Mouse (Mus musculus) heart, embryonic 14.5 days (tissue): ENCODE measurements around the gene Ovol2. TPM values are rescaled to one million over a fixed set of nuclear protein-coding genes. Genes with fewer than 3 reads are reported as not detected.

ENCODE experiments used
- ATAC-seq: fragments of 200-750 bp; cut with Nextera tagmentation; 2 replicates; pipeline ENCODE4 v1.8.0; 2017; ENCODE audit warnings: low read depth, moderate TSS enrichment; ENCODE audit not compliant: insufficient number of reproducible peaks, insufficient read depth, low FRiP score
- H3K27ac ChIP-seq, 2 experiments: fragments of 200-500 bp in 1 of 2; fragments of 300-500 bp in 1 of 2; sonication (generic) in 1 of 2; replicated peaks in 1 of 2; 2 replicates each; pipeline ENCODE4 v1.5.1; 2012 to 2014; ENCODE audit warnings: low read depth in 2 of 2, low read length in 2 of 2, control low read depth in 1 of 2, mild to moderate bottlenecking in 1 of 2, mixed read lengths in 1 of 2; ENCODE audit not compliant: control insufficient read depth in 1 of 2, insufficient read depth in 1 of 2
- H3K27me3 ChIP-seq: fragments of 300-500 bp; sonication (generic); 2 replicates; pipeline ENCODE4 v1.6.1; 2014; ENCODE audit warnings: mild to moderate bottlenecking, low read length, control low read depth; ENCODE audit not compliant: control insufficient read depth, insufficient read depth
- H3K36me3 ChIP-seq: fragments of 300-500 bp; sonication (generic); 2 replicates; pipeline ENCODE4 v1.6.1; 2014; ENCODE audit warnings: mild to moderate bottlenecking, control low read depth, low read length, mixed read lengths; ENCODE audit not compliant: control insufficient read depth, insufficient read depth
- H3K4me1 ChIP-seq, 2 experiments: fragments of 200-500 bp in 1 of 2; fragments of 300-500 bp in 1 of 2; sonication (generic) in 1 of 2; 2 replicates each; pipeline ENCODE4 v1.6.1; 2012 to 2014; ENCODE audit warnings: low read length in 2 of 2, control low read depth in 1 of 2, mixed read lengths in 1 of 2; ENCODE audit not compliant: control insufficient read depth in 2 of 2, insufficient read depth in 2 of 2
- H3K4me2 ChIP-seq: fragments of 300-500 bp; sonication (generic); 2 replicates; pipeline ENCODE4 v1.6.1; 2014; ENCODE audit warnings: mild to moderate bottlenecking, low read length
- H3K4me3 ChIP-seq, 2 experiments: fragments of 200-500 bp in 1 of 2; fragments of 300-500 bp in 1 of 2; sonication (generic) in 1 of 2; 2 replicates each; pipeline ENCODE4 v1.5.1; 2012 to 2014; ENCODE audit warnings: low read length in 2 of 2, mild to moderate bottlenecking in 2 of 2, control low read depth in 1 of 2, low read depth in 1 of 2, moderate library complexity in 1 of 2; ENCODE audit not compliant: control insufficient read depth in 1 of 2, insufficient read depth in 1 of 2
- H3K9ac ChIP-seq: fragments of 300-500 bp; sonication (generic); 2 replicates; pipeline ENCODE4 v1.6.1; 2014; ENCODE audit warnings: mild to moderate bottlenecking, low read length
- H3K9me3 ChIP-seq: fragments of 300-500 bp; sonication (generic); 2 replicates; pipeline ENCODE4 v1.6.1; 2016; ENCODE audit warnings: low read length, control low read depth; ENCODE audit not compliant: control insufficient read depth
- WGBS: fragments of 180-500 bp; shearing (Covaris S2); extraction: QIAGEN DNeasy Blood & Tissue Kit; methylation state at CpG from one replicate; pipeline ENCODE4 v1.1.7; 2014; 5-methylcytosine and 5-hydroxymethylcytosine counted together
- polyA plus RNA-seq: library from polyadenylated mRNA; unstranded; fragments of >200 nt; fragmentation: Nextera tagmentation; extraction: Ambion mirVana; gene quantifications from 2 replicates; pipeline ENCODE4 v1.2.1, GENCODE M21; 2014

The Ovol2 gene
- polyA plus RNA-seq, 1 experiment from 2014 or later: 0.18 TPM

GRCm38 (mm10) chr2:144267004-144267730 is 64.8 kb downstream of the Ovol2 start:
- WGBS: 57% methylated on average over 5 of the region's 5 CpGs
- H3K9ac ChIP-seq: peak overlapping the region; percentile 99; the same call in 1 of the 2 replicates
- ATAC-seq: no peak
- H3K9me3 ChIP-seq: no peaks in the 10 kb centered on the region
- no peak overlapping the region for H3K27ac ChIP-seq
- H3K4me1 ChIP-seq: peaks cover 0 to 43% of the 10 kb centered on the region in 2 experiments; a peak in 2 of 4 replicates
- peaks cover 32% of the 10 kb centered on the region for H3K36me3 ChIP-seq
- H3K4me3 ChIP-seq: peak overlapping the region in 1 of 2 experiments; percentile 95; a peak in 2 of 4 replicates
- H3K4me2 ChIP-seq: peak overlapping the region; percentile 72
- no peaks in the 10 kb centered on the region for H3K27me3 ChIP-seq

- WGBS: 55% methylated on average over 4 of the region's 4 CpGs
- no peak for ATAC-seq
- Histone ChIP-seq H3K9me3 (no peaks in the 10 kb centered on the region), H3K4me1 (peaks cover 0 to 40% of the 10 kb centered on the region in 2 experiments; a peak in 2 of 4 replicates), H3K9ac (no peak overlapping the region), H3K4me3 (no peak overlapping the region; a peak in 1 of 4 replicates), H3K4me2 (peak overlapping the region; percentile 72; the same call in 1 of the 2 replicates), H3K27me3 (no peaks in the 10 kb centered on the region), H3K36me3 (peaks cover 38% of the 10 kb centered on the region), H3K27ac (no peak overlapping the region)
Observed at GRCm38 (mm10) chr2:144265916-144266683, 65.8 kb downstream of the Ovol2 start.

- no peak overlapping the region for H3K4me2 ChIP-seq
- no peak overlapping the region for H3K4me3 ChIP-seq
- H3K9me3 ChIP-seq: no peaks in the 10 kb centered on the region
- no peak for ATAC-seq
- H3K27me3 ChIP-seq: no peaks in the 10 kb centered on the region
- H3K9ac ChIP-seq: no peak overlapping the region
- WGBS: 79% methylated on average over 3 of the region's 3 CpGs
- peaks cover 0 to 39% of the 10 kb centered on the region in 2 experiments; a peak in 2 of 4 replicates for H3K4me1 ChIP-seq
- no peak overlapping the region for H3K27ac ChIP-seq
- H3K36me3 ChIP-seq: peaks cover 48% of the 10 kb centered on the region
Observed at GRCm38 (mm10) chr2:144265120-144265488, 66.8 kb downstream of the Ovol2 start.

- no peak for ATAC-seq
- Histone ChIP-seq H3K9ac (no peak overlapping the region), H3K4me1 (peaks cover 0 to 39% of the 10 kb centered on the region in 2 experiments; a peak in 2 of 4 replicates), H3K27ac (no peak overlapping the region), H3K4me3 (no peak overlapping the region), H3K36me3 (peaks cover 53% of the 10 kb centered on the region), H3K4me2 (no peak overlapping the region), H3K27me3 (no peaks in the 10 kb centered on the region), H3K9me3 (no peaks in the 10 kb centered on the region)
- WGBS: 51% methylated on average over 5 of the region's 5 CpGs
Observed at GRCm38 (mm10) chr2:144264398-144265119, 67.4 kb downstream of the Ovol2 start.

- Histone ChIP-seq H3K4me1 (peaks cover 0 to 24% of the 10 kb centered on the region in 2 experiments; a peak in 2 of 4 replicates), H3K36me3 (peaks cover 65% of the 10 kb centered on the region), H3K4me2 (no peak overlapping the region), H3K27ac (no peak overlapping the region), H3K4me3 (no peak overlapping the region), H3K9me3 (no peaks in the 10 kb centered on the region), H3K9ac (no peak overlapping the region), H3K27me3 (no peaks in the 10 kb centered on the region)
- WGBS: 91% methylated on average over 2 of the region's 2 CpGs
- ATAC-seq: no peak
Observed at GRCm38 (mm10) chr2:144262837-144263236, 69.1 kb downstream of the Ovol2 start.

Other genes starting within 250 kb of the Ovol2 start
- 21.2 and 21.8 TPM in 2 replicates for gene Mgme1, start 61.5 kb downstream of the Ovol2 start, polyA plus RNA-seq
- 96.4 and 99.9 TPM in 2 replicates for gene Snx5, start 61.2 kb downstream of the Ovol2 start, polyA plus RNA-seq
- gene Kat14, start 36.8 kb upstream of the Ovol2 start, polyA plus RNA-seq: 21.7 and 22.6 TPM in 2 replicates
- gene Pet117, start 36.9 kb upstream of the Ovol2 start, polyA plus RNA-seq: 1.2 TPM in 1 of 2 replicates, not detected in the other
- 1.1 and 1.7 TPM in 2 replicates for gene Dzank1, start 195.3 kb upstream of the Ovol2 start, polyA plus RNA-seq
- 20.1 and 20.8 TPM in 2 replicates for gene Polr3f, start 195.6 kb upstream of the Ovol2 start, polyA plus RNA-seq
- gene Rbbp9, start 218.7 kb upstream of the Ovol2 start, polyA plus RNA-seq: 46.6 and 48.7 TPM in 2 replicates
- 39.5 and 39.8 TPM in 2 replicates for gene Sec23b, start 224.1 kb upstream of the Ovol2 start, polyA plus RNA-seq